Mouse (Mus musculus) CH12.LX (cell line): Measurements from ENCODE around the gene Brip1. TPM values are rescaled to one million over a fixed set of nuclear protein-coding genes. Genes with fewer than 3 reads are reported as not detected.
A peak's percentile ranks its signal among the peaks of the same experiment; 100 is the strongest.

Experiments
- DNase-seq: peaks from one replicate; pipeline ENCODE4 v3.0.0-alpha.2; 2013; ENCODE audit errors: extremely low read depth
- H3K27ac ChIP-seq: 2 replicates; pipeline ENCODE4 v1.5.1; 2012; ENCODE audit warnings: low read depth, mild to moderate bottlenecking, control low read depth, moderate library complexity; ENCODE audit not compliant: insufficient read depth
- H3K27me3 ChIP-seq: replicated peaks from 2 replicates; pipeline ENCODE3; 2012; ENCODE audit warnings: inconsistent platforms
- H3K36me3 ChIP-seq, 2 experiments: replicated peaks in 1 of 2; 2 replicates each; pipeline versions ENCODE3 to v1.6.1; 2012; ENCODE audit warnings: inconsistent platforms in 1 of 2, low read length in 1 of 2, mild to moderate bottlenecking in 1 of 2, mixed read lengths in 1 of 2, moderate library complexity in 1 of 2; ENCODE audit not compliant: control insufficient read depth in 1 of 2, insufficient read depth in 1 of 2
- H3K4me1 ChIP-seq, 2 experiments: 2 replicates each; pipeline ENCODE4 v1.6.1; 2012; ENCODE audit warnings: inconsistent platforms in 1 of 2, moderate library complexity in 1 of 2; ENCODE audit not compliant: insufficient read depth in 2 of 2, control insufficient read depth in 1 of 2
- H3K4me2 ChIP-seq: 2 replicates; pipeline ENCODE4 v1.6.1; 2012; ENCODE audit warnings: low read depth, mild to moderate bottlenecking, control low read depth; ENCODE audit not compliant: poor library complexity, insufficient read depth, severe bottlenecking
- H3K4me3 ChIP-seq, 3 experiments: fragments of 150-350 bp in 1 of 3; sonication (generic) in 1 of 3; replicated peaks in 1 of 3; 2 replicates each; pipeline versions ENCODE3 to v1.5.1; 2011 to 2012; ENCODE audit warnings: low read depth in 2 of 3, low read length in 2 of 3, mild to moderate bottlenecking in 2 of 3, moderate library complexity in 2 of 3, control low read depth in 1 of 3, improper control_type of control experiment in 1 of 3, inconsistent platforms in 1 of 3, mixed read lengths in 1 of 3; ENCODE audit not compliant: poor library complexity in 1 of 3
- H3K79me2 ChIP-seq: replicated peaks from 2 replicates; pipeline ENCODE4 v1.6.1; 2012; ENCODE audit warnings: mild to moderate bottlenecking, moderate library complexity; ENCODE audit not compliant: control insufficient read depth, poor library complexity, insufficient read depth, severe bottlenecking; ENCODE audit errors: extremely low read depth
- H3K9ac ChIP-seq: 2 replicates; pipeline ENCODE4 v1.6.1; 2012; ENCODE audit warnings: low read depth, mild to moderate bottlenecking, control low read depth, moderate library complexity; ENCODE audit not compliant: insufficient read depth
- H3K9me3 ChIP-seq: replicated peaks from 2 replicates; pipeline ENCODE3; 2012; ENCODE audit warnings: low read length, inconsistent platforms, mixed read lengths
- BHLHE40 ChIP-seq: IDR thresholded peaks from 2 replicates; pipeline ENCODE4 v1.6.1; 2011; ENCODE audit warnings: mild to moderate bottlenecking, low read depth, low read length, improper control_type of control experiment
- CHD1 ChIP-seq: IDR thresholded peaks from 2 replicates; pipeline ENCODE4 v1.6.1; 2012; ENCODE audit warnings: low read depth, low read length, improper control_type of control experiment, inconsistent platforms
- E2F4 ChIP-seq: IDR thresholded peaks from 2 replicates; pipeline ENCODE4 v1.6.1; 2011; ENCODE audit warnings: low read depth, low read length, improper control_type of control experiment; ENCODE audit not compliant: insufficient replicate concordance
- ELF1 ChIP-seq: IDR thresholded peaks from 2 replicates; pipeline ENCODE4 v1.6.1; 2014; ENCODE audit warnings: low read depth, mild to moderate bottlenecking, inconsistent platforms, low read length, improper control_type of control experiment
- EP300 ChIP-seq: IDR thresholded peaks from 2 replicates; pipeline ENCODE4 v1.6.1; 2011; ENCODE audit warnings: low read length, improper control_type of control experiment
- HCFC1 ChIP-seq: IDR thresholded peaks from 2 replicates; pipeline ENCODE4 v1.6.1; 2012; ENCODE audit warnings: low read depth, mild to moderate bottlenecking, inconsistent platforms, low read length, improper control_type of control experiment
- IRF4 ChIP-seq: IDR thresholded peaks from 2 replicates; pipeline ENCODE4 v1.6.1; 2014; ENCODE audit warnings: low read depth, mild to moderate bottlenecking, inconsistent platforms, low read length, improper control_type of control experiment
- JUND ChIP-seq: conservative IDR thresholded peaks from 2 replicates; pipeline ENCODE4 v1.6.1; 2011; ENCODE audit warnings: low read depth, low read length, improper control_type of control experiment
- KAT2A ChIP-seq: IDR thresholded peaks from 2 replicates; pipeline ENCODE4 v1.6.1; 2012; ENCODE audit warnings: low read length, improper control_type of control experiment, inconsistent platforms; ENCODE audit not compliant: insufficient replicate concordance
- MAFK ChIP-seq: IDR thresholded peaks from 2 replicates; pipeline ENCODE4 v1.6.1; 2011; ENCODE audit warnings: low read length, improper control_type of control experiment; ENCODE audit not compliant: insufficient replicate concordance
- MEF2A ChIP-seq: IDR thresholded peaks from 2 replicates; pipeline ENCODE4 v1.6.1; 2014; ENCODE audit warnings: low read depth, mild to moderate bottlenecking, inconsistent platforms, low read length, improper control_type of control experiment, borderline replicate concordance
- MYC ChIP-seq: IDR thresholded peaks from 2 replicates; pipeline ENCODE4 v1.6.1; 2011; ENCODE audit warnings: low read depth, mild to moderate bottlenecking, improper control_type of control experiment, low read length
- NELFE ChIP-seq: IDR thresholded peaks from 2 replicates; pipeline ENCODE4 v1.6.1; 2011; ENCODE audit warnings: low read depth, low read length, improper control_type of control experiment
- NRF1 ChIP-seq: IDR thresholded peaks from 2 replicates; pipeline ENCODE4 v1.6.1; 2014; ENCODE audit warnings: low read depth, mild to moderate bottlenecking, inconsistent platforms, low read length, improper control_type of control experiment, moderate library complexity
- PAX5 ChIP-seq: IDR thresholded peaks from 2 replicates; pipeline ENCODE4 v1.6.1; 2012; ENCODE audit warnings: low read length, inconsistent platforms, mixed read lengths
- POLR2AphosphoS2 ChIP-seq: IDR thresholded peaks from 2 replicates; pipeline ENCODE4 v1.6.1; 2011; ENCODE audit warnings: low read depth, low read length, improper control_type of control experiment
- RCOR1 ChIP-seq: conservative IDR thresholded peaks from 2 replicates; pipeline ENCODE4 v1.6.1; 2012; ENCODE audit warnings: low read depth, mild to moderate bottlenecking, inconsistent platforms, low read length, improper control_type of control experiment
- SMC3 ChIP-seq: IDR thresholded peaks from 2 replicates; pipeline ENCODE4 v1.6.1; 2011; ENCODE audit warnings: low read depth, low read length, improper control_type of control experiment
- ZKSCAN1 ChIP-seq: IDR thresholded peaks from 2 replicates; pipeline ENCODE4 v1.6.1; 2012; ENCODE audit warnings: low read depth, inconsistent platforms, low read length, improper control_type of control experiment, borderline replicate concordance
- ZMIZ1 ChIP-seq: IDR thresholded peaks from 2 replicates; pipeline ENCODE4 v1.6.1; 2012; ENCODE audit warnings: low read depth, mild to moderate bottlenecking, inconsistent platforms, low read length, improper control_type of control experiment
- ZNF384 ChIP-seq: IDR thresholded peaks from 2 replicates; pipeline ENCODE4 v1.6.1; 2012; ENCODE audit warnings: low read depth, low read length, improper control_type of control experiment, inconsistent platforms
- dilution Hi-C: fragments of 300-500 bp; cut with MboI; formaldehyde crosslinking; loops from 2 replicates; pipeline ENCODE4 v1.14.3; 2020; ENCODE audit warnings: low sequenced_read_pairs; ENCODE audit not compliant: extremely low pct_unique_long_range_greater_than_20kb, extremely low pct_ligation_motif_present
- in situ Hi-C: fragments of 300-500 bp; cut with MboI; formaldehyde crosslinking; loops from 3 replicates; pipeline ENCODE4 v1.14.3; 2019; ENCODE audit warnings: low sequenced_read_pairs, low pct_ligation_motif_present, low pct_unique_long_range_greater_than_20kb, mixed read lengths
- polyA plus RNA-seq: library from polyadenylated mRNA; unstranded; fragments of >175 nt; gene quantifications from 2 replicates; pipeline ENCODE4 v1.2.1, GENCODE M21; 2012; ENCODE audit warnings: low read depth; ENCODE audit not compliant: insufficient read length
- total RNA-seq, 2 experiments: library from RNA; depleted of rRNA; stranded (reverse); fragments of 300-350 nt in 1 of 2; fragments of >200 nt in 1 of 2; gene quantifications; 2 replicates each; pipeline ENCODE4 v1.2.3; 2012 to 2014

Brip1 gene
- total and polyA plus RNA-seq, 3 experiments, result 21.1 to 26.1 (median 24.9) TPM

- no peaks in the 10 kb centered on the region for H3K9me3 ChIP-seq
- no peak overlapping the region for H3K27ac ChIP-seq
- TF ChIP-seq ELF1, result no peak
- TF ChIP-seq MAFK, result no peak
- TF ChIP-seq CHD1, result no peak
- no peak for TF ChIP-seq MYC
- TF ChIP-seq ZKSCAN1, result no peak
- TF ChIP-seq E2F4, result no peak
- no peak for TF ChIP-seq IRF4
- no peak for TF ChIP-seq PAX5
- TF ChIP-seq RCOR1, result no peak
- no peak for TF ChIP-seq ZNF384
- TF ChIP-seq SMC3, result no peak
- TF ChIP-seq ZMIZ1, result no peak
- no peak for TF ChIP-seq MEF2A
- no peak for TF ChIP-seq KAT2A
- TF ChIP-seq NELFE, result no peak
- peaks cover 0 to 4% of the 10 kb centered on the region in 2 experiments; a peak in 1 of 4 replicates for H3K4me1 ChIP-seq
- no peak for DNase-seq
- dilution Hi-C loops (no loop called here), in situ Hi-C loops (no loop called here)
- H3K79me2 ChIP-seq, result no peaks in the 10 kb centered on the region
- H3K4me3 ChIP-seq, result no peak overlapping the region
- H3K27me3 ChIP-seq, result no peaks in the 10 kb centered on the region
- H3K4me2 ChIP-seq, result no peak overlapping the region
- peaks cover 7 to 46% of the 10 kb centered on the region in 2 experiments for H3K36me3 ChIP-seq
- H3K9ac ChIP-seq, result no peak overlapping the region
Observed at GRCm38 (mm10) chr11:86155638-86156037, 45.4 kb downstream of the Brip1 start.

DNA sequence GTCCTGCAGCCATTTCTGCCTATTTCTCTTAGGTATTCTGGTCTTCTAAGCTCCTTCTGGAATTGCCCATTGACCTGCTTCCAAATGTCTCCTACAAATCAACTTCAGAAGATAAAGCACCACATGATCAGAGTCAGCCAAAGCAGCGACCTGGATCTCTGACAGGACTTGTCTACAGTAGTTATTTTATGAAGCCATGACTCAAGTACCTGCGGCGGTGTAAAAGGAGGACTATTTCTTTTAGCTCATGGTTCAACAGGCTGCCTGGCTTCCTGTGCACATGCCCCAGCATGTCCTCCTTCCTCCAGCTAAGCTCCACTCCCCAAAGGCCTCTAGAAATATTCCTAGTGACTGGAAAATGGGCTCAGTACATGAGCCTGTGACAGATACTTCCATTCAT, 69.7 kb downstream of the Brip1 start:
- Histone ChIP-seq H3K4me1 (peaks cover 3 to 17% of the 10 kb centered on the region in 2 experiments), H3K9me3 (no peaks in the 10 kb centered on the region), H3K27me3 (no peaks in the 10 kb centered on the region), H3K9ac (0 out of 2 replicates have a peak overlapping the region, but pooled peaks have one; percentile 13), H3K4me2 (no peak overlapping the region), H3K79me2 (no peaks in the 10 kb centered on the region), H3K36me3 (peaks cover 7 to 46% of the 10 kb centered on the region in 2 experiments), H3K27ac (no peak overlapping the region), H3K4me3 (no peak overlapping the region)
- peak; percentile 25 for DNase-seq
- TF ChIP-seq BHLHE40 (no peak), HCFC1 (no peak), JUND (no peak), POLR2AphosphoS2 (no peak), CHD1 (peak; percentile 94; the same call in 1 of the 2 replicates), MYC (peak; percentile 54; the same call in 1 of the 2 replicates), ZNF384 (no peak), NRF1 (no peak), EP300 (peak; percentile 37; the same call in 1 of the 2 replicates)
- dilution Hi-C loops, result no loop called here
- in situ Hi-C loops, result no loop called here
